ENCODE assay signal across 1 mouse cellular context in the genomic region with DNA sequence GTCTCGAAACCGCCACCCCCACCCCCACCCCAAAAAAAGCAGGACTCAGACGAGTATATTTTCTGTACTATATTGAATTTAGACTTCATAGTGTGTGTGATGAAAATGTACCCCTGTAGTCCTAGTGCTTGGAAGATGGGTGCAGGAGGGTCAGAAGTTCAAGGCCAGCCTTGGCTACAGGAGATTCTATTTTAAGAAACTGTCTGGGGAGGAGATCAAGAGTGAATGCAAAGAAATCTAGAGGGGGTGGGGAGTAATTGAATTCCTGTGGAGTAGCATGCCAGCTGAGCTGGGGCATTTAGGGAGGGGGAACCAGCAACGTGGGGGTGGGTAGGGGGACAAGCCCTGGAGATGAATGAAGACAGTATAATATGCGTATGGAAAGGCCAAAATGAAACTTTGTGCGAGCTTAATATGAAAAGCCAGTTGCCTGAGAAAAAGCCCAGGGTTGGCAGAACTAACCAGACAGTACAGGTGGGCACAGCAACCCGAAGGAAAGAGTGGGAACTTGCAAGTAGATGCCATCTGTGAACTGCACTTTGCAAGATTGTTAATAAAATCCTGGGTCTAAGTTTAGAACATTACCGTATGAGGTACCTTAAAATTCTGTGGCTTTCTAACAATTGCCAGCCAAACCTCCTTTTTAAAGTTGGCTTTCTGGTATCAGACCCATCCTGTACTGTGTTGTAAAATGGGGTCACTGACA.
TF ChIP-seq lines count a peak whose summit lies in the region.

No protein-coding gene starts in this region.

TF ChIP-seq in ES-E14, 5 proteins besides CTCF, POLR2A, EP300 and RAD21 (continued from another document):
- TF ChIP-seq MAFK (IDR thresholded peaks at IDR 0.05; ENCODE audit: insufficient read depth, low read depth, low read length) = no peak
